Mouse (Mus musculus) brain, embryonic 14.5 days (tissue): ENCODE measurements around the gene Eml2.

Experiments used
- CTCF ChIP-seq: fragments of 200-500 bp; IDR thresholded peaks from 2 replicates; pipeline ENCODE4 v1.5.1; 2012; ENCODE audit warnings: inconsistent platforms, mild to moderate bottlenecking, moderate library complexity, borderline replicate concordance; ENCODE audit not compliant: insufficient read depth, insufficient read length; ENCODE audit errors: extremely low read depth
- POLR2A ChIP-seq: fragments of 200-500 bp; IDR thresholded peaks from 2 replicates; pipeline ENCODE4 v1.6.1; 2012; ENCODE audit warnings: mild to moderate bottlenecking, inconsistent platforms, borderline replicate concordance; ENCODE audit not compliant: poor library complexity, insufficient read depth, insufficient read length, severe bottlenecking; ENCODE audit errors: extremely low read depth

DNA sequence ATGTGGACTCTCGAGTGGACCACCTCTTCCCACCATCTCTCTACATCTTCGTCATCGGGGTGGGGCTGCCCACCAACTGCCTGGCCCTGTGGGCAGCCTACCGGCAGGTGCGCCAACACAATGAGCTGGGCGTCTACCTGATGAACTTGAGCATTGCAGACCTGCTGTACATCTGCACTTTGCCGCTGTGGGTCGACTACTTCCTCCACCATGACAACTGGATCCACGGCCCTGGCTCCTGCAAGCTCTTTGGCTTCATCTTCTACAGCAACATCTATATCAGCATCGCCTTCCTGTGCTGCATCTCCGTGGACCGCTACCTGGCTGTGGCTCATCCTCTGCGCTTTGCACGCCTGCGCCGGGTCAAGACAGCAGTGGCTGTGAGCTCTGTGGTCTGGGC lies 46.0 kb downstream of the Eml2 start:
- TF ChIP-seq CTCF, result no peak
- TF ChIP-seq POLR2A, result no peak
